Mouse (Mus musculus): Measurements from ENCODE around the gene Atp1b1.
A peak's percentile ranks its signal among the peaks of the same experiment; 100 is the strongest.

Atp1b1 gene

DNA sequence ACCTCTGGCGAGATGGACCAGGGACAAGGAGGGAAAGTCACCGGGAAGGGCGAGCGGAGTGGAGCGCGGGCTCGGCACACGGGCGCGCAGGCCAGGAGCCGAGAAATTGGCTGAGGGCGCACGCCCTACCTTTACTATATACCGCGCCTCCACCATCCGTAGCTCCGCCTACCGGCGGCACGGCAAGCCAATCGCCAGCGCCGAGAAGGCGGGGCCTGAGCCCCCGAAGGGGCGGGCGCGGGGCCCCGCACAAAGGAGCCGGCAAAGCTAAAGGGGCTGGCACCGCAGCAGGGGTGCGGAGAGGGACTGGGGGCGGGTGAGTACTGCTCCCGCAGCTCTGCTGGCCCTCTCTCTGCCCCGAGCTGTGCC is at the start of gene Atp1b1:
Gene Atp1b1, minus strand, starts transcription at position 111 of the 369 bp plus-strand sequence.
- DNase-seq (ENCODE audit: low spot score in 2 of 2): peak; percentile 66 to 70

DNA sequence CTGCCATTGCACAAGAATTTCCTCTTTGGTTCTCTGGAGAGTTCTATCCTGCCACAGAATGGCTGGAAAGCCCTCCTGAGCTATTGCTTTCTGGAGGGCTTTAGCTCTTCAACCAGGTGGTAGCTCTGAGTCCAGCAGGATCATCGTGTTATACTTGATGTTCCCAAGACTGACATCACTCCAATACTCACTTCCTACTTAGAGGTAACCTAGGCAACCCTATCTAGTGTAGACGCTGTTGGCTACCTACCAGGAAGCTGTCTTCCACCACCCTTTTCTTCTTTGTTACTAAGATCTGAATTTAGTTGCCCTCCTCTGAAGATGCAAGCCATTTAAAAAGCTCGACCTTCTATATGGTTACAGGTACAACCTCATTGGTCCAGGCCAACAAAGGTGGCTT is 46.9 kb upstream of the Atp1b1 start:
- DNase-seq (ENCODE audit: low spot score in 2 of 2): no peak

DNA sequence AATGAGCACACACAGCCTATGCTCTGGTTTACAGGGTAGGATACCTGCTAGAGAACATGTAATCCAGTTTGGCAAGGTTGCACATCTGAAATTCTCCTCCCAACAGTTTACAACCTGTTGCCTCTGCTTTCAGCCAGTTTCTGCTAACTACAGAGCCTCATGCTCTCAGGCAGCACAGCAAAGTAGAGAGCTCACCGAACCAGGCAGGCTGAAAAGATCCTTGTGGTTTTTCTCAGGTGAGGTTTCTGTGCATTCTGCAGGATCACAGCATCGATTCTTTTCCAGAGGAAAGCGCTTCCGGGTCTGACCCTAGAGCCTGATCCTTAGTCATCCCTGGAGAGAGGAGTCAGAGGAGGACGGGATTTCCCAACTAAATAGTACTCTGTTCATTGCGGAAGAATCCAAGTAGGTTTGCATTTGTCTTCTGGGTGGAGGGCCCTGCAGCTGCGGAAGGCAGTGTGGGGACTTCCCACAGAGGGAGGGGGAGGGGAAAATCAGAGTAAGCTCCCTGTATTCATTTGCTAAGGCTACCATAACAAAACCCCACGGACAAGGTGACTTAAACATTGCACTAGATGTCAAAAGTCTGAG is 45.1 kb upstream of the Atp1b1 start:
- DNase-seq (ENCODE audit: low spot score in 2 of 2): no peak

DNA sequence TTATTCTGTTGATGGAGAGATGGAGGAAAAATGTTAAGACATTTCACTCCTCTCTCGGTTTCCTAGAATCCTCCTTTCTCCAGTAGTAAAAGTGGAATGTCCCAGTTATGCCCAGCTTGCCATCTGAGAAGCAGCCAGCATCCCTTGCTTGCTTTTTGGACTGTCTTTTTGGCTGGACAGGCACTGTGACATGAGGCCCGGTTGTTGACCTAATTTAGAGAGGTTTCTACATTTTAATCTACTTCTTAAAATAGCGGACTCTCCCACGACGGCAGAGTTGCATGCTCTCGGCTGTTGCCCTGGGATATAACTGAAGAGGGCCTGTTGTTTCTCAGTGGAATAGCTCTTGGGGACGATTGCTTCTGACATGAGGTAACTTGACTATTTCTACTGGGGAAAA is 44.1 kb upstream of the Atp1b1 start:
- DNase-seq (ENCODE audit: low spot score in 2 of 2): no peak

DNA sequence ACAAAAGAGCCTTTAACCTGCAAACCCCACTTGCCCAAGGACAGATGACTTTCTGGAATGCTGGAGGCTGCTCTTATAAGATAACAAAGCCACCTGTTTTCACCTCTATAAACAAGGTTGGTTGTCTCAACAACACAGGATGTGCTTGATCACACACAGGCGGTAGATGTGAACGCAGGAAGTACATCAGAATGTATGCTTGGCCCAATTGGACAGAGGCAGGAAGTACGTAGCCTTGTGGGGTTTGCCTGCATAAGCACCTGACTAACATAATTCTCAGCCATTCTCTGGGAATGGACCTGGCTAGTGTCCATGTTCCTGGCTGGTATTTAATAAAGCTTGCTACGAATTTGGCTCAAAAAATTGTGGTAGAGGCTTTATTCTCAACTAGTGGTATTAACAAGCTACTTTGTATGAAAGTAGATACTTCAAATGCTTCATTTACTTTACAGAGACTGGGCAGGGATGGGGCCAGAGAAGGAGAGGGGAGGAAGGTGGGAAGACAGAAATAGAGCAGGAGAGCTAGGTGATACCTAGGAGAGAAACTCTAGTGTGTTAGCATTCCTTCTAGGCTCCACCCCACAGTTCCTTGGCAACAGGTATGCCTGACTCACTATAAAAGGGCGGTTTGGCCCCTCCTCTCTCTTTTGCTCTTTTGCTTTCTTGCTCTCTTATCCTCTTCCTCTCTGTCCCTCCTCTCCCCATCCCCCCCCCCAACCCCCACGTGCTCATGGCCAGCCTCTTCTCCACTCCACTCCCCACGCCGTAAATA is 36.8 kb upstream of the Atp1b1 start:
- DNase-seq (ENCODE audit: low spot score in 2 of 2): no peak

DNA sequence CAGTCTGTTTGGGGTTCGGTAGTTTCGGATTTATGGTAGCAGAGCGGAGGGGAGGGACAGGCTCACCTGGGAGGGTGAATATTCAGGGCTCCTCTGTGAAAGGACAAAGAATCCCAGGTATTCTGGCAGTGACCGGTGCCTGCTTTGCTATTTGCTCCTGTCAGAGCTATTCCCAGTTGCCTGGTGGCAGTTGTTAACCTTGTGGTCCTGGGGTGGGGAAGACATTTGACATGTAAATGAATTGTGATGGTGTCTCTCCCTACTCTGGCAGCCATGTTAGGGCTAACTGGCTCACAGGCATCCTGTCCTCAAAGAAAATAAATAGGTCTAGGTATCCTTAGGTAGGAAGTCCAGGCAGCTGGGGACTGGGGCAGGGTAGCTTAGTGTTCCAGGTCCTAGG is 36.1 kb upstream of the Atp1b1 start:
- DNase-seq (ENCODE audit: low spot score in 2 of 2): no peak

DNA sequence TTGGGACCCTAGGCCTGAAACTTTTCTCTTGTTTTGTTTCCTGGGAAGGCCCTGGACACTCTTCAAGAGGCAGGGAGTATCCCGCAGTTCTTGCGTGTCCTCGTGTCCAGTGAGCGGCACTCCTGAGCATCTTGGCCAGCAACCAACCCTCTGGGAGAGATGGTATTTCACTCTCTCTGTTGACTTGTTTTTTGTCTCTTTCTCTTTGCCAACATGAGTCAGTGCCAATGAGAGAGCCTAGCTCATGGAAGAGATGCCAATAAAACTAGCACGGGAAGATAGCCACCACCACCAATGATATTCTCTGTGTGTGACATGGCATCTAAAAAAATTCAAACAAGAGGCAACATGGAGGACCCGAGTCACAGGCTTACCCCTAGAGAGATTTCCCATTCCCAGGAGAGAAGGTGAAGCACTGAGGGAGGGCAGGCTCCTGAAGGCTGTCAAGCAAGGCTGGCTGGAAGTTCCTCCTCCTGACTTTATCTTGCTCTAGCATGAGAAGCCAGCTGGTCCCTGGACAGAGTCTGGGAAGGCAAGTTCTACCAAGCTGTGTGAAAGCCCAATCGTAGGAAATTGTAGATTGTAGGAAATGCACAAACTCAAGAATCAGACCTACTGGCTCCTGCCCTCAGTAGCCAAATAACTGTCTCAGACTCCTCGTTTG is 35.0 kb upstream of the Atp1b1 start:
- no peak for DNase-seq (ENCODE audit: low spot score in 2 of 2)

DNA sequence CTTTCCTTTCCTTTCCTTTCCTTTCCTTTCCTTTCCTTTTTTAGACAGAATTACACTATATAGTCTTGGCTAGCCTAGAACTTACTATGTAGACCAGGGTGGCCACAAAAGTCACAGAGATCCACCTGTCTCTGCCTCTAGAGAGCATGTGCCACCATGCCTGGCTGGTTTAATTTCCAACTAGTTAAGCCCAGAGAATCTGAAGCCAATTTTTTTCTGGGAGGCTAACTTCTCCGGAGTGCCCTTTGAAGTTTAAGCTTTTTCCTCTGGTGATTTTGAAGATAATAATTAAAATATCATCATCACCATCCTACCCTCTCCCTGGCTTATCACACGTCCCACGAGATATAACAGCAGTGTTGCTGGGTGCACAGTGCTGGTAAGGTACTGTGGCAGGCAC is 34.3 kb upstream of the Atp1b1 start:
- no peak for DNase-seq (ENCODE audit: low spot score in 2 of 2)

DNA sequence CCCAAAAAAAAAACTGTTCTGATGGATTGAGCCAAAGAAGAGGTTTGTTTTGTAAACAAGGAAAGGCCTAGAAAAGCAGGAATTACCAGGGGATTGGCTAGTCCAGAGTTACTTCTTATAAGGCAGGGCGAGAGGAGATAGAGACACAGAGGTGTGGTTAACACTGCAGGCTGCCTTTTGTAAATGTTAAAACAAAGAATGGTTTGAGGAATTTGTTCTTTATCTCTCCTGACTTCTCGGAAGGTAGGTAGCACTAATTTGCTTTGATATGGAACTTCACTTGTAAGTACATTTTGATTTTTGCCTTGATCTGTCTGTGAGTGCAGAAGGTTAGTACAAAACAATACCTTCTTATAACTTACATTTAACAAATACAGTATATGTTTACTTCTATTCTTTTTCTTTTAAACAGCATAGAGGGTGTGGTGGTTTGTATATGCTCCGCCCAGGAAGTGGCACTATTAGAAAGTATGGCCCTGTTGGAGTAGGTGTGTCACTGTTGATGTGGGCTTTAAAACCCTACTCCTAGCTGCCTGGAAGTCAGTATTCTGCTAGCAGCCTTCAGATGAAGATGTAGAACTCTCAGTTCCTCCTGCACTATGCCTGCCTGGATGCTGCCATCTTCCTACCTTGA is 31.9 kb upstream of the Atp1b1 start:
- no peak for DNase-seq (ENCODE audit: low spot score in 2 of 2)

DNA sequence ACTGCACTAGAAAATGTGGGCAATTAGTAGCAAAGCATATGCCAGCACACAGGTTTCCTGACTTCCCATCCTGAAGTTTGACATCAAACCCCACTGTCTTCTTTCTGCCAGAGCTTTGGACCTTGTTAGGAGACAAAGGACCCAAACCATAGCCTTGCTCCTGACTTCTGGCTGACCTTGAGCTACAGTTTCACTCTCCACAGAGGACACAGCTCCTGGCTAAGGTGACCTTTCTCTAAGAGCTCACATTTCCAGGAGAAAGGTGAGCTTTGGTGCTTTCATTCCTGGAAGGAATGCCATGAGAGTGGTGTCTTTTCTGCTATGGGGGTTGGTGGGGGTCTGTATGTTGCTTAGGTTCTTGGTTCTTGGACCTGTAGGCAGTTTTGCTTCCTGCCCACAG is 25.6 kb upstream of the Atp1b1 start:
- no peak for DNase-seq (ENCODE audit: low spot score in 2 of 2)

DNA sequence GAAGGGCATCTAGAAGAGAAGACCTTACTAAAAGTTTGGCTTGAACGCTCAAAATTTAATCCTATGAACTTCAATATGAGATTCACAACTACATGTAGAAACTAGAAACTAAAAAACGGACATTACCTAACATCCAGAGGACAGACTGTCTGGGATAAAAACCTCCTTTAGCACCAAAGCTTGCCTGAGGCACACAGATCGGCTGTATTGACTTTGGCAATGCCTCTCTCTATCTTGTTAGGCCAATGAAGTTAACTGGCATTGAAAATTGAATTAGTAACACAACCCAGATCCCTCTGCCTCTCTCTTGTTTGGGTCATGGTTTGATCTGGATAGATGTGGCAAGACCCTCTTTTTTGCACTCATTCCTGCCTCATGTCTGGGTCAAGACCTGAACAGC is 24.7 kb upstream of the Atp1b1 start:
- DNase-seq (ENCODE audit: low spot score in 2 of 2): no peak

DNA sequence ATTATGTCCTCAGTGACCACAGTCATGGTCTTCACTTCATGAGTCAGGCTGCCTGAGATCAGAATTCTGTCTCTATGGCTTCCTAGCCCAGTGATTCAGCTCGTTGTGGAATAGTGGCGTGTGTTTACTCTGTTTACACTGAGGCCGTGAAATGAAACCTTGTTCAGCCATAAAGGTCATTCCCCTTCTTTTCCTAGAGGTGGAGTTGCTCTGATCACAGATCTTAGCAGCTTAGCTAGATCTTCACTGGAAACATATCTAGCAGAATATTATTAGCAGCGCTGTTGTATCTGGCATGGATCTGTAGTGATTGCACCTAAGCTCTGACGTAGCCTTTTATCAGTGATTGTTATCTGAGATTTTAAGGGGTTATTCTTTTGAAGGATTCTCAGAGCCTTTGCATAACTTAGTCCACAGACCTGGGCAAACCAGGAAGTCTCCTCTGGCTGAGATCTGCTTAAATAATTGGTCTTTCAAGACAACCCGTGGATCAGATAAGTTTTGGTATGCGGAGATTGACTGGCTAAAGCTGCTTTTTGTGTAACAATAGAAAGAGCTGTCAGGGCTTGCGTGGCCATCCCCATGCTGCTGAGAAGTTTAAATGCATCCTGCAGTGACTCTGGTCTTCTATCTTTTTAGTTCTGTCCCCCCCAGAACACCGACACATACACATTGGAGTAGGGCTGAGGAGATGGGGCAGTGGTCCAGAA is 23.6 kb upstream of the Atp1b1 start:
- DNase-seq (ENCODE audit: low spot score in 2 of 2): no peak

DNA sequence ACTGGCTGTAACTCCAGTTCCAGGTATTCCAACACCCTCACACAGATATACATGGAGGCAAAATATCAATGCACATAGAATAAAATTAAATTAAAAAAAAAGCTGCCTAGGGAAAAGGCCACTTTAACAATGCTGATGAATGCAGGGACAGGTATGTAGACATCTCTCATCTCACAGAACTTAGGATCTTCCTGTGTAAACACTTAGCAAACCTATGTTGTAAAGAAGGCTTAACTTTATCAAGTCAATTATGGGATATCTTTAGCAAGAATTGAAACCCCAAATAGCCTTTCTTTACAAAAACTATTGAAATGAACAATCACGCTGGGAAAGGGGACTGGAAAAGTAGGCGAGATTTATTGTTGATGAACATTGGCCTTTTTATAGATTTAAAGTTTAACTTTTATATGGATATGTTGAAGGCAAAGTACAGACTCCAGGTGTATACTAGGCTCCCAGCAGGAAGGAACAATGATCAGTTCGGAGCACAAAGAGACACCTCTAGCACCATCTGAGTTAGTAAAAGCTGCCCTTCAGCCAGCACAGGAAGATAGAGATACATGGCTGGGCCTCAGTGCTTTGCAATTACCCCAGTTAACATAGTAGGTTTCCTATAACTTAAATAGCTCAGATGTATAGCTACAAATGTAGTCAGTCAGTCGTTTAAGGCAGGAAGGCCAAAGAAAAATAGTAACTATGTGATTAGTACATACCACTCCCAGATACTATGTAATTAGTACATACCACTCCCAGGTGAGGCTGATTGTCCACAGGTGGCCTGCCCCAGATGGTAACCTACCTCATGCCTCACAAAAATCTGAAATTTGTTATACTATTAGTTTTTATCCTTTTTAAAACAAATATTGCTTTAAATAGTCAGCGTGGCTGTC is 22.8 kb upstream of the Atp1b1 start:
- DNase-seq (ENCODE audit: low spot score in 2 of 2): no peak

DNA sequence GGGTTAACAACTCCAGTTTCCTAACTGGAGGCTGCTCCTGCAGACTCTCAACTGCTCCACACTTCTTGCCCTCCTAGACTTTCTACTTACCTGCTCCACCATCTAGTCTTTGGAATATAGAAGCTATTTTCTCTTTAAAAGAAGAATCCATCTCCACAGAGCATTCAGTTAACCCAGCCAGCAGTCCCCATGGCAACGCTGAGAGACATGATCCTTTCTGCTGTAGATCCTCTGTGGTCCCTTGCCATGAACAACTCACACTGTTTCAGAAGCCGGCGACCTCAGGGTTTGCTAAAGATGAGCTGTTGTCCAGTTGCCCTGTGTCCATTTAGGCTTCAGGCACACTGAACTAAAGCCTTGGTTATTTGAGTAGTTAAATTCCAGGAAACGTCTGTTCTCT is 17.7 kb upstream of the Atp1b1 start:
- no peak for DNase-seq (ENCODE audit: low spot score in 2 of 2)

DNA sequence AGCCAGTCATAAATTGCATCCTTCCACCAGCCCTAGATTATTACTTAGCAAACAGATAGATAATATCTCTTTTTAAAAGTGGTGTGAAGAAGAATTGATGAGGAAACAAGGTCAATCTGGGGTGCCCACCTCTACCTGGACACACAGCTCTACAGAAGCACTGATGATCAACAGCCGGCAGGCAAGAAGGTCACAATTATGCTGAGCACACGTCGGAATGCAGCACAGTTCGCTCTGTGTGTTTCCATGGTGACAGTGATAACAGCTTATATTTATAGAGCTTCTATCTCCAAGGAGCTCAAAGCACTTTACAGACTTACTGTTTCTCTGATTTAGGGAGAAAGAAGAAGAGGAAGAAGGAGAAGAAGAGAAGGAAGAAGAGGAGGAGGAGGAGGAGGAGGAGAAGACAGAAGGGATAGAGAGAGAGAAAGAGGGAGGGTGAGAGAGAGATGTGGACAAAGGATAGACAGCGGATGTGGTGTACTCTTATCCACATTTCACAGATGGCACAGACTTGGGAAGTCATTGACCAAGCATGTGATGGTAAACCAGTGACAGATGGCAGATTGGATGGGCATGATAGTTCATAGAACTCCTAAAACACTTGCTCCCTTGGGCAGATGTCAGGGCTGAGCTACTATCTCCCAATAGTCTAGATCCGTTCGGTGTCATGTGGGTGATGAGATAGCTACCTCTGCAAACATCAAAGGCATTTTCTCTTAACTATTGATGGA is 16.8 kb upstream of the Atp1b1 start:
- DNase-seq (ENCODE audit: low spot score in 2 of 2): no peak

DNA sequence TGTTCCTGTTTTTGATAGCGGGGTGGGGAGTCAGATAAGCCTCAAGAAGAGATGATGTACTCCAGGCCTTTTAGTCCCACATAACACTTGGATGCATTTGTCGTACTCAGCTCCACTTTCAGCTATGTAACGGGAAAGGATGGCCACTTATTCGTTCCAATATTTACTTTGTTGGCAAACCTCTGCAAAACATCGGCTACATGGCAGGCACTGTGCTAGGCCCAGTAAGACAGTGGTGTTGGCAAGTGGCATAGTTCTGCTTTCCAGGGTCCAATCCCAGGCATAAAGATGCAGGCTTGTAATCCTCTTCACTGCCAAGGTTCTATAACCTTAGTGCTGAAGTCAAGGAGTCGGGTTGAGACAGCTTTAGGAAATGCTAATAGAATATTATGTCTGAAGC is 16.2 kb upstream of the Atp1b1 start:
- no peak for DNase-seq (ENCODE audit: low spot score in 2 of 2)

DNA sequence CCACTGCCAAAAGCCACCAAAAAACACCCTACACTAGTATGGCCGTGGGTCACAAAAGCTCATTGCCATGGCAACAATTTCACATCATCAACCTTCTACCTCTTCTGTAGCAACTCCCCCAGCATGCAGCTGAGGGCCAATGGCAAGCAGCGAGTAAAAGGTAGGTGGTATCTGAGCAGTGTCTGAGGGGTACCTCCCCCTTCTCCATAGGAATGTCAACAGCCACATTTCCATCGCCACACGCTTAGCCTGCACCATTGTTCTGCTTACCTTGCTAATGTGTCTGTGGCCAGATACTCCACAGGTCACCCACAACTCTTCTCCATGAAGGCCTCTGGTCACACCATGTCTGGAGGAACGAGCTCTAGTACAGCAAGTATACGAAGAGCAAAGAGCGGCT is 15.2 kb upstream of the Atp1b1 start:
- no peak for DNase-seq (ENCODE audit: low spot score in 2 of 2)

DNA sequence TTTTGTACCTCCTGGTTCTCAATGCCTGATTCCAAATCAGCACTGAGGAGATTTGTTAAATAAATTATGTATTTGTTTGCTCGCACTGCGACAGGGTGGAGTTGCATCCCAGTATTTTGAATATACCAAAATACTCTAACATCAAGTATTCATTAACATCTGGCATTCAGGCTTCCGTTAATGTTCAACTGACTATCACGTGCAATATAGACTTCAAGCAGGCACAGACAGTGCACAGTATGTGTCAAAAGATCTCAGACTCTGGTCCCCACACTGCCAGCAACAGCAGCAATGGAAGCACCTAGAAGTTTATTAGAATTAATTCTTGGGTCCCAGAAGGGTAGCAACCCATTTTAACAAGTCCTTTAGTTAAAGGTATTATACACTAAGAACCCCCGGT is 13.5 kb upstream of the Atp1b1 start:
- no peak for DNase-seq (ENCODE audit: low spot score in 2 of 2)

DNA sequence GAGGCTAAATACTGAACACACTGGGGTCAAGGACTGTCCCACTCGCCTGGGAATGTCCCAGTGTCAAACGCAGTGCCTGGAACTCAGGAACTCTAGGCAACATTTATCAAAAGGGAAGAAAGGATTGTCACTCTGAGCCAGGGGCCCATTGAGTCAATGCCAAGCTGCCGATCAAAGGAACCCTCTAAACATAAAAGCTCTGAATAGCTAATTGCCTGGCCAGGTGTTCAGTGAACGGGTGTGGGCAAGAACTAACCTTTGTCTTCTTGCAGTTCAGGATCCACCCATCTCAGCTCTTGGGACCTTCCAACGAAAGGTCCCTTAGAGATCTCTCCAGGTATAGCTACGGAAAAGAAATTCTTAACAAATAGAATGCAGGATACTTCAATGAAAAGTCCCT is 12.8 kb upstream of the Atp1b1 start:
- no peak for DNase-seq (ENCODE audit: low spot score in 2 of 2)

DNA sequence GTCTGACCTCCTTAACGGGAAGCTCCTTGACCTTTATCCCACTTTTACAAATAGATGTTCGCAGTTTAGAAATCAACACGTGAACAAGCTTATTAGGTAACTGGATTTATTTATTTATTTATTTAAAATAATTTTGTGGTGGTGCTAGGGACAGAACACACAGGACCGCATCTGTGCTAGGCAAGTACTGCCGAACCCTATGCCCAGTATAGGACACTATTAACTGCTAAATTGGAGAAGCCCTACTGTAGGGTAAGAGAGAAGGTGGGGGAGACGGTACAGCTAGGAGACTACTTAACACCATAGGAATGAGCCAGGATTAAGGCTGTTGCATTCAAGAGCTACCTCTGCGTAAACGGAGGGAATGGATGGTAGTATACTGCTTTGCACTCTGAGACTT is 10.2 kb upstream of the Atp1b1 start:
- DNase-seq (ENCODE audit: low spot score in 2 of 2): no peak

DNA sequence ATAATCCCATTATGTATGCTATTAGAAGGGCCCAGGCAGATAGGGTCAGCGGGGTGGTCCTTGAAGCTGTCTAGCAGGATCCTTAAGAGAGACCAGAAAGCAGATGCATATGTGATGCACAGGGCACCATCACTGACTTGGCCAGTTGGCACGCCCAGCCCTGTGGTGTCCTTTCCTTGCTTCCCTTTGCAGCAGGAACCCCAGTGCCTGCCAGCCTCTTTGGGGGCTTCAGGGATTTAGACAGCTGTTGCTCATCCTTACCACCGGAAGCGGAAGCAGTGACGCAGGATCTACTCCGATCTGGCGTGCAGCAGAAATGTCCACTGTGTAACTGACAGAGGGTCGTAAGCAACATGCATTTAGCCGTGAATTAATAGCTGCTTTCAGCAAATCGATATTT is 9.3 kb upstream of the Atp1b1 start:
- DNase-seq (ENCODE audit: low spot score in 2 of 2): no peak

Measured in spleen, postnatal 14 days (tissue).